In genomic region chr19:11912037-11912532, GRCm38 (mm10) we compare ENCODE assay signal across 8 mouse cellular contexts. TPM values are rescaled to one million over a fixed set of nuclear protein-coding genes. Genes with fewer than 3 reads are reported as not detected.
A peak's percentile ranks its signal among the peaks of the same experiment; 100 is the strongest.
DNase-seq lines count a peak whose midpoint lies in the region; ATAC-seq lines count a peak whose summit lies in the region.

Patl1 (plus strand) TSS chr19:11912399.

- peak; percentile 98 for DNase-seq in ES-CJ7 (ENCODE audit: low read depth, low spot score)
- DNase-seq in cerebellum, adult 11 months: peak; percentile 98
- peak; percentile 99 for DNase-seq in forebrain, embryonic 14.5 days (ENCODE audit: low spot score)
- peak; percentile 98 to 99 for DNase-seq in heart, postnatal 14 days
- DNase-seq in layer of hippocampus, adult 11-12 months (ENCODE audit: low spot score): peak; percentile 99
- DNase-seq in lung, adult 18-20 months: peak; percentile 99
- DNase-seq in testis, postnatal 14 days (ENCODE audit: low spot score): peak; percentile 99

- peaks cover 20% of the 10 kb centered on the region for H3K4me1 ChIP-seq in forebrain, embryonic 14.5 days (ENCODE audit: control insufficient read depth, insufficient read depth, low read length)
- peaks cover 28% of the 10 kb centered on the region for H3K4me1 ChIP-seq in neural tube, embryonic 15.5 days

- H3K4me2 ChIP-seq in forebrain, embryonic 14.5 days (ENCODE audit: low read length): peak within 1 kb of the TSS; percentile 78
- peak within 1 kb of the TSS; percentile 77 for H3K4me2 ChIP-seq in neural tube, embryonic 15.5 days

- WGBS in forebrain, embryonic 14.5 days: under 1% methylated on average over 49 of the region's 53 CpGs
- under 1% methylated on average over 46 of the region's 53 CpGs for WGBS in neural tube, embryonic 15.5 days

- no peaks in the 10 kb centered on the region for H3K9me3 ChIP-seq in forebrain, embryonic 14.5 days (replicated peaks; ENCODE audit: control insufficient read depth, low read length)
- H3K9me3 ChIP-seq in neural tube, embryonic 15.5 days (replicated peaks): no peaks in the 10 kb centered on the region

- H3K4me3 ChIP-seq in forebrain, embryonic 14.5 days (ENCODE audit: low read depth, low read length): peak within 1 kb of the TSS; percentile 87
- peak within 1 kb of the TSS; percentile 92 for H3K4me3 ChIP-seq in neural tube, embryonic 15.5 days (replicated peaks)

- H3K9ac ChIP-seq in forebrain, embryonic 14.5 days (ENCODE audit: low read length): peak within 1 kb of the TSS; percentile 84
- H3K9ac ChIP-seq in neural tube, embryonic 15.5 days (replicated peaks): peak within 1 kb of the TSS; percentile 88

- H3K36me3 ChIP-seq in forebrain, embryonic 14.5 days (ENCODE audit: control insufficient read depth, insufficient read depth, low read length): peaks cover 13% of the 10 kb centered on the region
- 0 out of 2 replicates have a peak, but pooled peaks cover 6% of the 10 kb centered on the region for H3K36me3 ChIP-seq in neural tube, embryonic 15.5 days

- intact Hi-C loops in heart, postnatal 14 days (cut with DNase I): loop anchor here (5.0 kb wide), 4 partner anchors 55 to 1025 kb away; partner anchors contain the start of genes Osbp and Stx3

- peak within 1 kb of the TSS; percentile 86 for H3K27ac ChIP-seq in forebrain, embryonic 14.5 days (ENCODE audit: low read depth, low read length)
- peak within 1 kb of the TSS; percentile 92 for H3K27ac ChIP-seq in neural tube, embryonic 15.5 days (replicated peaks)

- ATAC-seq in forebrain, embryonic 14.5 days: peak; percentile 97
- peak; percentile 97 for ATAC-seq in neural tube, embryonic 15.5 days (ENCODE audit: low FRiP score)

- no peaks in the 10 kb centered on the region for H3K27me3 ChIP-seq in forebrain, embryonic 14.5 days (replicated peaks; ENCODE audit: control insufficient read depth, insufficient read depth, low read length)
- H3K27me3 ChIP-seq in neural tube, embryonic 15.5 days (replicated peaks): no peaks in the 10 kb centered on the region

RNA-seq across cellular contexts. Expression of gene Patl1, which starts in this region (rescaled TPM):
- 16.1 and 21.2 TPM in 2 replicates for polyA plus RNA-seq in forebrain, embryonic 14.5 days (2014; fragmentation: Nextera tagmentation; extraction: Ambion mirVana)
- 10 to 100 TPM; 26.2 to 28.2 TPM for total RNA-seq in heart, postnatal 14 days (2021)
- 13.3 and 15.2 TPM in 2 replicates for polyA plus RNA-seq in neural tube, embryonic 15.5 days (2015; fragmentation: Nextera tagmentation; extraction: Ambion mirVana)

Comparison
In these comparisons a context has a peak if more than half of its experiments do, and no peak if none do; other contexts are left out.
1. Peak in every context shown above with its lines: DNase-seq, ATAC-seq, H3K4me3 ChIP-seq and H3K27ac ChIP-seq.